Mouse (Mus musculus) heart, postnatal 0 days (tissue): Measurements from ENCODE around the gene Tgds.

ENCODE experiments used
- CTCF ChIP-seq: IDR thresholded peaks from 2 replicates; pipeline ENCODE4 v1.5.1; 2016; ENCODE audit warnings: antibody characterized with exemption, control low read depth, low read depth
- EP300 ChIP-seq: IDR thresholded peaks from 2 replicates; pipeline ENCODE4 v1.6.1; 2016; ENCODE audit warnings: antibody characterized with exemption, low read depth

DNA sequence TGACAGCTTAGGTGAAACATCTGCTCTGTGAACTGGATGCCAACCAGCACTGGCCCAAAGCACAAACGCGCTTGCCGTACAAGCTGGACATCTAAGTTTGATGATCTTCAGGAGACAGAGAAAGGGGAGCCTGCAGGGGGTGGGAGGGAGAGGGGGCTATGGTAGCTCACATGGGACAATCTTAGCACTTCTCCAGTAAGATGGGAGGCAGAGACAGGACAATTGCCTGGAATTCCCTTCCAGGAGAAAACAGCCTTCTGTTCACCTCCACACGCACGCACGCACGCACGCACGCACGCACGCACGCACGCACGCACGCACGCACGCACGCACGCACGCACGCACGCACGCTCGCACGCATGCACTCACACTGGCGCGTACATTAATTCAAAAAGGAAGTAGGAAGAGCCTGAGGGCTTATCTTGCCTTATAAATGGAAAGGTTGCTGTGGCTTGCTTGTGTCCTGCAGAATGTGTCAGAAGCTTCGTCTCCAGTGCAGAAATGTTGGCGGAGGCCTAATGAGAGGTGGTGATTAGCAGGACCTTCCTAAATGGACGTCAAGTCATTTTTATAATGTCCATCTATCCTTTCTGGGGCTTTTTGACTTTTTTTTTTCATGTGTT is 42.6 kb upstream of the Tgds start:
- TF ChIP-seq CTCF = no peak
- TF ChIP-seq EP300 = no peak
